Mouse (Mus musculus): ENCODE data around the gene Cntnap1. TPM values are rescaled to one million over a fixed set of nuclear protein-coding genes. Genes with fewer than 3 reads are reported as not detected.
"Not testable (repeated sequence)": the region's sequence is repeated elsewhere in the genome, so short reads cannot be mapped to it uniquely, and the experiment has no call there.

Gene Cntnap1
- under 1 TPM in 2 of 3 experiments, not detected in 1; 0.09 to 0.15 TPM for polyA plus RNA-seq (2017; shearing (Covaris generic))

- no peak for ATAC-seq
These were observed at the start of gene Cntnap1 for GRCm38 (mm10) chr11:101170354-101170810. Gene Cntnap1 (plus strand): TSS chr11:101170523.

GRCm38 (mm10) chr11:101120545-101121188, 49.7 kb upstream of the Cntnap1 start:
- ATAC-seq: no peak

GRCm38 (mm10) chr11:101124494-101124893, 45.8 kb upstream of the Cntnap1 start:
- not testable (repeated sequence) for ATAC-seq

- not testable (repeated sequence) for ATAC-seq
These were observed 45.3 kb upstream of the Cntnap1 start for GRCm38 (mm10) chr11:101125008-101125407.

- no peak for ATAC-seq
These were observed 43.2 kb upstream of the Cntnap1 start for GRCm38 (mm10) chr11:101127075-101127474.

- ATAC-seq: no peak
These were observed 41.2 kb upstream of the Cntnap1 start for GRCm38 (mm10) chr11:101128996-101129577.

- ATAC-seq: no peak
These were observed 40.1 kb upstream of the Cntnap1 start for GRCm38 (mm10) chr11:101130056-101130756.

- ATAC-seq: no peak
These were observed 39.1 kb upstream of the Cntnap1 start for GRCm38 (mm10) chr11:101131187-101131586.

- no peak for ATAC-seq
These were observed 38.6 kb upstream of the Cntnap1 start for GRCm38 (mm10) chr11:101131701-101132100.

GRCm38 (mm10) chr11:101133037-101133436, 37.3 kb upstream of the Cntnap1 start:
- ATAC-seq: no peak

GRCm38 (mm10) chr11:101134217-101134865, 36.0 kb upstream of the Cntnap1 start:
- no peak for ATAC-seq

GRCm38 (mm10) chr11:101137000-101137399, 33.3 kb upstream of the Cntnap1 start:
- ATAC-seq: no peak

GRCm38 (mm10) chr11:101138536-101139181, 31.7 kb upstream of the Cntnap1 start:
- no peak for ATAC-seq

- no peak for ATAC-seq
These were observed 30.0 kb upstream of the Cntnap1 start for GRCm38 (mm10) chr11:101140164-101140819.

- no peak for ATAC-seq
These were observed 29.2 kb upstream of the Cntnap1 start for GRCm38 (mm10) chr11:101141088-101141487.

- ATAC-seq: no peak
These were observed 27.9 kb upstream of the Cntnap1 start for GRCm38 (mm10) chr11:101142215-101142967.

- peak; percentile 88 for ATAC-seq
These were observed 26.7 kb upstream of the Cntnap1 start for GRCm38 (mm10) chr11:101143338-101144225.

- ATAC-seq: no peak
These were observed 23.9 kb upstream of the Cntnap1 start for GRCm38 (mm10) chr11:101146377-101146776.

- ATAC-seq: no peak
These were observed 21.6 kb upstream of the Cntnap1 start for GRCm38 (mm10) chr11:101148751-101149150.

All from inflammation-experienced regulatory T-cells, adult 6 months (primary cell).